Mouse (Mus musculus): ENCODE results near the gene Rlbp1. TPM values are rescaled to one million over a fixed set of nuclear protein-coding genes. Genes with fewer than 3 reads are reported as not detected.

The Rlbp1 gene
- polyA plus RNA-seq, 1 experiment = 0.08 TPM

Other genes starting within 250 kb of the Rlbp1 start
- 161 and 181 TPM in 2 replicates for gene Mfge8, start 238.0 kb downstream of the Rlbp1 start, polyA plus RNA-seq (2012; rRNA removed)
- gene Abhd2, start 113.8 kb downstream of the Rlbp1 start, polyA plus RNA-seq (2012; rRNA removed) = 14.9 and 27.9 TPM in 2 replicates
- gene Fanci, start 4.9 kb upstream of the Rlbp1 start, polyA plus RNA-seq (2012; rRNA removed) = 0.80 and 0.99 TPM in 2 replicates
- 50.9 and 56.0 TPM in 2 replicates for gene Polg, start 79.3 kb upstream of the Rlbp1 start, polyA plus RNA-seq (2012; rRNA removed)
- gene Rhcg, start 230.6 kb upstream of the Rlbp1 start, polyA plus RNA-seq (2012; rRNA removed) = not detected in 2 replicates

Data from urinary bladder, adult 2 months (tissue).